In genomic region chr1:189403546-189403945, GRCm38 (mm10) we compare ENCODE assay signal across 27 mouse cellular contexts. TPM values are rescaled to one million over a fixed set of nuclear protein-coding genes. Genes with fewer than 3 reads are reported as not detected.
DNase-seq lines count a peak whose midpoint lies in the region; ATAC-seq and TF ChIP-seq lines count a peak whose summit lies in the region.
"Had no signal": no experiment of that assay in that cellular context is flagged by ENCODE, and none has a peak within 500 bp of the region (broad histone marks: within the 10 kb centered on the region; RNA-seq: fewer than 3 reads in every experiment).

No protein-coding gene starts in this region.

- H3K36me3 ChIP-seq in kidney, embryonic 14.5 days (ENCODE audit: control insufficient read depth, insufficient read depth, low read length) = no peaks in the 10 kb centered on the region
- H3K36me3 ChIP-seq in intestine, embryonic 16.5 days (ENCODE audit: control insufficient read depth, insufficient read depth, low read length) = no peaks in the 10 kb centered on the region
- H3K36me3 ChIP-seq: hindbrain, embryonic 15.5 days; limb, embryonic 12.5 days had no signal

- intact Hi-C loops in left cerebral cortex, adult 2 months (cut with DNase I) = no loop called here

- H3K27ac ChIP-seq in kidney, embryonic 14.5 days (ENCODE audit: low read depth, low read length) = no peak overlapping the region
- H3K27ac ChIP-seq in intestine, embryonic 16.5 days (ENCODE audit: low read length) = no peak overlapping the region
- H3K27ac ChIP-seq in left cerebral cortex, adult 2 months = no peak overlapping the region
- H3K27ac ChIP-seq: hindbrain, embryonic 15.5 days had no signal

- no peak overlapping the region for H3K9ac ChIP-seq in kidney, embryonic 14.5 days (ENCODE audit: low read depth, low read length)
- H3K9ac ChIP-seq in intestine, embryonic 16.5 days (ENCODE audit: low read depth, low read length) = no peak overlapping the region
- H3K9ac ChIP-seq: forebrain, postnatal 0 days; hindbrain, embryonic 15.5 days; limb, embryonic 12.5 days had no signal

- peaks cover 14% of the 10 kb centered on the region; the same call in 1 of the 2 replicates for H3K4me1 ChIP-seq in kidney, embryonic 14.5 days (ENCODE audit: control insufficient read depth, insufficient read depth, low read length)
- peaks cover 8% of the 10 kb centered on the region; the same call in 1 of the 2 replicates for H3K4me1 ChIP-seq in intestine, embryonic 16.5 days (ENCODE audit: control insufficient read depth, insufficient read depth, low read length)

- 14% methylated on average over 6 of the region's 6 CpGs for WGBS in kidney, embryonic 14.5 days
- 29% methylated on average over 6 of the region's 6 CpGs for WGBS in intestine, embryonic 16.5 days

- H3K4me3 ChIP-seq in kidney, embryonic 14.5 days (ENCODE audit: low read length) = no peak overlapping the region
- no peak overlapping the region for H3K4me3 ChIP-seq in intestine, embryonic 16.5 days (ENCODE audit: low read length)
- no peak overlapping the region for H3K4me3 ChIP-seq in left cerebral cortex, adult 2 months
- H3K4me3 ChIP-seq: hindbrain, embryonic 15.5 days; limb, embryonic 12.5 days had no signal

- no peak overlapping the region for H3K4me2 ChIP-seq in kidney, embryonic 14.5 days (replicated peaks; ENCODE audit: low read depth, low read length)
- H3K4me2 ChIP-seq in intestine, embryonic 16.5 days (ENCODE audit: low read depth, low read length) = no peak overlapping the region
- H3K4me2 ChIP-seq: hindbrain, embryonic 15.5 days; liver, embryonic 11.5 days; midbrain, embryonic 11.5 days had no signal

- DNase-seq in kidney, postnatal 10 days = no peak
- DNase-seq in A20 (ENCODE audit: low read depth, low spot score) = peak; percentile 4
- peak; percentile 53 for DNase-seq in embryo, embryonic 11 days
- no peak for DNase-seq in spleen, adult 18-20 months
- no peak for DNase-seq in left cerebral cortex, adult 2 months (ENCODE audit: extremely low spot score in 1 of 2, low spot score in 2 of 2)
- DNase-seq: adrenal gland, adult 8-10 months; cerebellum, adult 11-12 months; cerebellum, postnatal 14 days; forebrain, postnatal 0 days; gastrocnemius, postnatal 36 days; heart, postnatal 4 days; kidney, adult 2 months; kidney, postnatal 4 days; layer of hippocampus, adult 9-11 months; lung, adult 18-20 months; lung, postnatal 10 days; right cerebral cortex, postnatal 14 days; thymus, postnatal 4 days had no signal

- no peaks in the 10 kb centered on the region for H3K9me3 ChIP-seq in kidney, embryonic 14.5 days (ENCODE audit: control insufficient read depth, low read length)
- H3K9me3 ChIP-seq in intestine, embryonic 16.5 days (ENCODE audit: control insufficient read depth, low read length) = no peaks in the 10 kb centered on the region
- H3K9me3 ChIP-seq: hindbrain, embryonic 15.5 days; limb, embryonic 12.5 days had no signal

- ATAC-seq in kidney, embryonic 14.5 days (ENCODE audit: low FRiP score, low TSS enrichment) = peak; percentile 36; the same call in 1 of the 2 replicates
- peak; percentile 68 for ATAC-seq in intestine, embryonic 16.5 days
- ATAC-seq: activated CD4-positive, CD25-positive, alpha-beta regulatory T cell, adult 4 months; forebrain, postnatal 0 days had no signal

- TF ChIP-seq CTCF in left cerebral cortex, adult 2 months (IDR thresholded peaks at IDR 0.05) = no peak

- H3K27me3 ChIP-seq in kidney, embryonic 14.5 days (ENCODE audit: control insufficient read depth, insufficient read depth, low read length) = no peaks in the 10 kb centered on the region
- peaks cover 4% of the 10 kb centered on the region; the same call in 1 of the 2 replicates for H3K27me3 ChIP-seq in intestine, embryonic 16.5 days (replicated peaks; ENCODE audit: control insufficient read depth, insufficient read depth, low read length)
- H3K27me3 ChIP-seq: hindbrain, embryonic 15.5 days; limb, embryonic 12.5 days had no signal

RNA-seq across cellular contexts. Expression of gene Kcnk2, which starts 1.5 kb away (rescaled TPM):
- polyA plus RNA-seq in kidney, embryonic 14.5 days (2014; fragmentation: Nextera tagmentation; extraction: Ambion mirVana) = 1.1 and 2.2 TPM in 2 replicates
- 2.3 and 2.4 TPM in 2 replicates for polyA plus RNA-seq in intestine, embryonic 16.5 days (2015; fragmentation: Nextera tagmentation; extraction: Ambion mirVana)
- 10 to 100 TPM; 57.9 to 61.5 TPM for total RNA-seq in left cerebral cortex, adult 2 months (2021)
- total RNA-seq: MEL; neutrophil, adult 5-6 weeks had no signal

Comparison
In these comparisons a context has a peak if more than half of its experiments do, and no peak if none do; other contexts are left out.
1. DNase-seq: peak in A20 (single experiment) and embryo, embryonic 11 days (single experiment); none in kidney, postnatal 10 days (single experiment), spleen, adult 18-20 months (0 of 2) and left cerebral cortex, adult 2 months (0 of 2).